Mouse (Mus musculus): ENCODE results near the gene Abtb1.

- TF ChIP-seq CTCF (IDR thresholded peaks at IDR 0.05; ENCODE audit: low read depth) (no peak), EP300 (optimal IDR thresholded peaks at IDR 0.05) (no peak)
Observed at GRCm38 (mm10) chr6:88854509-88854908, 12.7 kb upstream of the Abtb1 start.
